Mouse (Mus musculus): ENCODE measurements at regions not wholly inside any gene's neighbourhood (a gene's known extent, or its start where the extent isn't known, plus 50 kb on each side); places are given as distances from the start of the nearest gene placed in this dataset. TPM values are rescaled to one million over a fixed set of nuclear protein-coding genes. Genes with fewer than 3 reads are reported as not detected.
A peak's percentile ranks its signal among the peaks of the same experiment; 100 is the strongest.

- no peak overlapping the region for H3K27ac ChIP-seq (replicated peaks; ENCODE audit: low read depth, low read length)
- 88% methylated on average over 16 of the region's 16 CpGs for WGBS
- H3K9ac ChIP-seq (ENCODE audit: low read depth, low read length) = no peak overlapping the region
- H3K4me3 ChIP-seq (ENCODE audit: low read depth, low read length) = no peak overlapping the region
- DNase-seq (ENCODE audit: low spot score) (no peak), ATAC-seq (ENCODE audit: low read depth) (no peak)
- no peaks in the 10 kb centered on the region for H3K27me3 ChIP-seq (replicated peaks; ENCODE audit: control insufficient read depth, insufficient read depth, low read length)
- no peak overlapping the region for H3K4me2 ChIP-seq (ENCODE audit: low read depth, low read length)
- no peaks in the 10 kb centered on the region for H3K9me3 ChIP-seq (ENCODE audit: control insufficient read depth, low read length)
- H3K36me3 ChIP-seq (ENCODE audit: control insufficient read depth, insufficient read depth, low read length) = no peaks in the 10 kb centered on the region
- no peaks in the 10 kb centered on the region for H3K4me1 ChIP-seq (ENCODE audit: control insufficient read depth, insufficient read depth, low read length)
Observed at GRCm38 (mm10) chr8:96680416-96681027, 792.2 kb upstream of the Got2 start.

- no peak overlapping the region for H3K4me3 ChIP-seq (ENCODE audit: low read depth, low read length)
- ATAC-seq (ENCODE audit: low read depth) (no peak), DNase-seq (ENCODE audit: low spot score) (no peak)
- H3K9ac ChIP-seq (ENCODE audit: low read depth, low read length) = no peak overlapping the region
- no peaks in the 10 kb centered on the region for H3K9me3 ChIP-seq (ENCODE audit: control insufficient read depth, low read length)
- H3K4me2 ChIP-seq (ENCODE audit: low read depth, low read length) = no peak overlapping the region
- 58% methylated on average over 4 of the region's 4 CpGs for WGBS
- no peaks in the 10 kb centered on the region for H3K27me3 ChIP-seq (replicated peaks; ENCODE audit: control insufficient read depth, insufficient read depth, low read length)
- no peaks in the 10 kb centered on the region for H3K36me3 ChIP-seq (ENCODE audit: control insufficient read depth, insufficient read depth, low read length)
- H3K27ac ChIP-seq (replicated peaks; ENCODE audit: low read depth, low read length) = no peak overlapping the region
- H3K4me1 ChIP-seq (ENCODE audit: control insufficient read depth, insufficient read depth, low read length) = no peaks in the 10 kb centered on the region
Observed at GRCm38 (mm10) chr8:96679510-96679909, 791.2 kb upstream of the Got2 start.

GRCm38 (mm10) chr8:96674703-96675102 lies 786.4 kb upstream of the Got2 start:
- no peak overlapping the region for H3K4me2 ChIP-seq (ENCODE audit: low read depth, low read length)
- no peaks in the 10 kb centered on the region for H3K36me3 ChIP-seq (ENCODE audit: control insufficient read depth, insufficient read depth, low read length)
- no peaks in the 10 kb centered on the region for H3K4me1 ChIP-seq (ENCODE audit: control insufficient read depth, insufficient read depth, low read length)
- H3K9me3 ChIP-seq (ENCODE audit: control insufficient read depth, low read length) = no peaks in the 10 kb centered on the region
- WGBS = 46% methylated on average over 8 of the region's 8 CpGs
- ATAC-seq (ENCODE audit: low read depth) (no peak), DNase-seq (ENCODE audit: low spot score) (peak; percentile 22)
- H3K4me3 ChIP-seq (ENCODE audit: low read depth, low read length) = no peak overlapping the region
- no peak overlapping the region for H3K9ac ChIP-seq (ENCODE audit: low read depth, low read length)
- H3K27me3 ChIP-seq (replicated peaks; ENCODE audit: control insufficient read depth, insufficient read depth, low read length) = no peaks in the 10 kb centered on the region
- H3K27ac ChIP-seq (replicated peaks; ENCODE audit: low read depth, low read length) = no peak overlapping the region

DNA sequence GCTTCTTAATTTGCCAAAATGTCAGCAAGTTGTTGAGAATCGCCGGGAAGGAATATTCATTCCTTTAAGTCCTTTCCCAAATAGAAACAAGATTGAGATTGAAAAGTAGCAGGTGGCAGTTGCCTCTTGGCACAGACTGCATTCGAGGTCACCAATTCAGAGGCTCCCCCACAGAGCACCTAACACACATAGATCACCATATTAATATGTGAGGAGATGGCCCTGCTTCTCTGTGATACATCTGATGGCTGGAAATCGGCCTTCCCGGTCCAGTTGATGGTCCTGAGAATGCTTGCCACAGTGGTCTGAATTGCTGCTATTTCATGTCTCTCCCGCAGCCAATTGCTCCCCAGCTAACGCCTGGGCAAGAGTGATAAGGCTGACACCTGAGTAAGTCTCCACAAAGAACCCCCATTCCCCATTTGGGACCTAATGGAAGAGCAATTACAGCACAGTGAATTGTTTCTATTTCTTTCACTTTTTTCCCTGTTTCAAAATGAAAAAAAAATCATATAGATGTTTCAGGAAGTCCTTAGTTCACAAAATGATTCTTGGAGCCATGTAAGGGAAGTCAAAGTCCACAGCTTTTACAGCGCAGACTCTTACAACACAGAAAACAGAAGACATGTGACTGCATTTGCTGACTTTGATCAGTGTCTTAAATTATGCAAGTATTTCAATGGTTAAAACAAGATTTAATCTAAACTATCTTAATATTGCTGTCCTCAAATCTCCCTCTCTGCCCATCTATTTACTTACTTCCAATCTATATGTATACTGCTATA lies 768.3 kb upstream of the Got2 start:
- H3K36me3 ChIP-seq (ENCODE audit: control insufficient read depth, insufficient read depth, low read length) = no peaks in the 10 kb centered on the region
- no peak overlapping the region for H3K27ac ChIP-seq (replicated peaks; ENCODE audit: low read depth, low read length)
- no peak overlapping the region for H3K4me3 ChIP-seq (ENCODE audit: low read depth, low read length)
- H3K27me3 ChIP-seq (replicated peaks; ENCODE audit: control insufficient read depth, insufficient read depth, low read length) = no peaks in the 10 kb centered on the region
- H3K4me2 ChIP-seq (ENCODE audit: low read depth, low read length) = no peak overlapping the region
- H3K9ac ChIP-seq (ENCODE audit: low read depth, low read length) = no peak overlapping the region
- H3K9me3 ChIP-seq (ENCODE audit: control insufficient read depth, low read length) = no peaks in the 10 kb centered on the region
- ATAC-seq (ENCODE audit: low read depth) (no peak), DNase-seq (ENCODE audit: low spot score) (no peak)
- no peaks in the 10 kb centered on the region for H3K4me1 ChIP-seq (ENCODE audit: control insufficient read depth, insufficient read depth, low read length)
- 82% methylated on average over 8 of the region's 8 CpGs for WGBS

GRCm38 (mm10) chr8:96647743-96648142 lies 759.4 kb upstream of the Got2 start:
- Histone ChIP-seq H3K4me2 (ENCODE audit: low read depth, low read length) (no peak overlapping the region), H3K36me3 (ENCODE audit: control insufficient read depth, insufficient read depth, low read length) (no peaks in the 10 kb centered on the region), H3K4me1 (ENCODE audit: control insufficient read depth, insufficient read depth, low read length) (no peaks in the 10 kb centered on the region), H3K27ac (replicated peaks; ENCODE audit: low read depth, low read length) (no peak overlapping the region), H3K9me3 (ENCODE audit: control insufficient read depth, low read length) (no peaks in the 10 kb centered on the region), H3K9ac (ENCODE audit: low read depth, low read length) (no peak overlapping the region), H3K4me3 (ENCODE audit: low read depth, low read length) (no peak overlapping the region), H3K27me3 (replicated peaks; ENCODE audit: control insufficient read depth, insufficient read depth, low read length) (no peaks in the 10 kb centered on the region)
- WGBS = 85% methylated on average over 5 of the region's 5 CpGs
- no peak for ATAC-seq (ENCODE audit: low read depth)
- no peak for DNase-seq (ENCODE audit: low spot score)

Small RNAs in the stretch of these regions (microRNA-seq; reads per million reads assigned to microRNA genes)
- not detected for gene Gm24132 (ENCODE audit: borderline number of aligned reads)
